In the genomic region with DNA sequence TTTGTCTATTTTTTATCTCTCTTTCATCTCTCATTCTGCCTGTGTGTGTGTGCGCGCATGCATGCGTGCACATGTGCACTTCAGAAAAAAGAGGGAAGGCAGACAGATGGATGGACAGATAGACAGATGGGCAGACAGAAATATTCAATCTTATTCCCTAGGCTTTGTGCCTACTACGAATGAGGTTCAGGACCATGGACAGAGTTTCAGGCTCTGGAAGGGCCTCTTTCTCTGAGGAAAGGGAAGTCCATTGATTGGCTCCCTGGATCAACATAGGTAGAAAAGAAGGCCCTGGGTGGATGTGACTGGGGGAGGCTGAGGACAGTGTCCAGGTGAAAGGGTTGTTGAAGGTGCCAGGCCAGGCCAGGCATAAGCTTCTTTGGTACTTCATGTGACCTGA, we compare ENCODE assay signal across 12 mouse cellular contexts. TPM values are rescaled to one million over a fixed set of nuclear protein-coding genes. Genes with fewer than 3 reads are reported as not detected.
DNase-seq lines count a peak whose midpoint lies in the region; ATAC-seq lines count a peak whose summit lies in the region.
"Had no signal": no experiment of that assay in that cellular context is flagged by ENCODE, and none has a peak within 500 bp of the region (broad histone marks: within the 10 kb centered on the region; RNA-seq: fewer than 3 reads in every experiment).

No protein-coding gene starts in this region.

- H3K36me3 ChIP-seq in neural tube, embryonic 15.5 days = no peaks in the 10 kb centered on the region
- H3K36me3 ChIP-seq: midbrain, embryonic 10.5 days had no signal

- H3K4me3 ChIP-seq in neural tube, embryonic 15.5 days (replicated peaks) = no peak overlapping the region
- H3K4me3 ChIP-seq: midbrain, embryonic 10.5 days had no signal

- 71% methylated on average over 4 of the region's 4 CpGs for WGBS in neural tube, embryonic 15.5 days

- peak; percentile 39 for DNase-seq in heart, postnatal 4 days
- no peak for DNase-seq in heart, adult 11 months
- DNase-seq in neural tube, embryonic 10.5 days (ENCODE audit: extremely low spot score, low spot score) = peak; percentile 33
- peak; percentile 79 for DNase-seq in embryo, embryonic 11 days
- peak; percentile 6 for DNase-seq in yolk sac, embryonic 10.5 days (ENCODE audit: low spot score)
- no peak for DNase-seq in thymus, postnatal 25 days
- DNase-seq in urinary bladder, postnatal 25 days (ENCODE audit: low spot score) = no peak
- DNase-seq: left cerebral cortex, postnatal 4 days had no signal

- H3K9me3 ChIP-seq in neural tube, embryonic 15.5 days (replicated peaks) = no peaks in the 10 kb centered on the region
- H3K9me3 ChIP-seq: midbrain, embryonic 10.5 days had no signal

- no peak overlapping the region for H3K4me2 ChIP-seq in neural tube, embryonic 15.5 days

- peaks cover 4% of the 10 kb centered on the region; the same call in 1 of the 2 replicates for H3K4me1 ChIP-seq in neural tube, embryonic 15.5 days

- H3K27ac ChIP-seq in neural tube, embryonic 15.5 days (replicated peaks) = no peak overlapping the region
- H3K27ac ChIP-seq: midbrain, embryonic 10.5 days had no signal

- H3K27me3 ChIP-seq in neural tube, embryonic 15.5 days (replicated peaks) = no peaks in the 10 kb centered on the region

- no peak overlapping the region for H3K9ac ChIP-seq in neural tube, embryonic 15.5 days (replicated peaks)

- no peak for ATAC-seq in neural tube, embryonic 15.5 days (ENCODE audit: low FRiP score)

RNA-seq across cellular contexts. Expression of gene Tmem132e, which starts 17.1 kb away (rescaled TPM):
- total RNA-seq in heart, postnatal 4 days (2021) = under 1 TPM; 0.11 to 0.29 TPM
- 5.1 and 5.7 TPM in 2 replicates for polyA plus RNA-seq in neural tube, embryonic 15.5 days (2015; fragmentation: Nextera tagmentation; extraction: Ambion mirVana)
- total RNA-seq: gastrocnemius, adult 8-10 months; hematopoietic stem cell, adult 5-6 weeks had no signal

Comparison
In these comparisons a context has a peak if more than half of its experiments do, and no peak if none do; other contexts are left out.
1. DNase-seq: peak in heart, postnatal 4 days (single experiment), neural tube, embryonic 10.5 days (single experiment), embryo, embryonic 11 days (single experiment) and yolk sac, embryonic 10.5 days (single experiment); none in heart, adult 11 months (single experiment), thymus, postnatal 25 days (single experiment) and urinary bladder, postnatal 25 days (single experiment).